ENCODE assay signal across 8 mouse cellular contexts in genomic region chr8:70769359-70769758, GRCm38 (mm10). TPM values are rescaled to one million over a fixed set of nuclear protein-coding genes. Genes with fewer than 3 reads are reported as not detected.
DNase-seq lines count a peak whose midpoint lies in the region; ATAC-seq and TF ChIP-seq lines count a peak whose summit lies in the region.

No protein-coding gene starts in this region.

- H3K4me3 ChIP-seq in bone marrow, adult 2 months (replicated peaks; ENCODE audit: control insufficient read depth, low read depth, low read length), result no peak overlapping the region
- no peak overlapping the region for H3K4me3 ChIP-seq in embryonic facial prominence, embryonic 15.5 days (replicated peaks)
- no peak overlapping the region for H3K4me3 ChIP-seq in heart, embryonic 12.5 days
- no peak overlapping the region for H3K4me3 ChIP-seq in liver, embryonic 12.5 days
- H3K4me3 ChIP-seq in stomach, embryonic 14.5 days (ENCODE audit: low read depth, low read length), result no peak overlapping the region

- ATAC-seq in embryonic facial prominence, embryonic 15.5 days (ENCODE audit: insufficient number of reproducible peaks, low FRiP score, low TSS enrichment, low read depth), result peak; percentile 41
- peak; percentile 63 for ATAC-seq in heart, embryonic 12.5 days (ENCODE audit: insufficient number of reproducible peaks, low FRiP score)
- peak; percentile 71 for ATAC-seq in liver, embryonic 12.5 days
- peak; percentile 71 for ATAC-seq in stomach, embryonic 14.5 days (ENCODE audit: insufficient number of reproducible peaks, insufficient read depth, low FRiP score, low read depth)

- peak; percentile 33; the same call in 1 of the 2 replicates for TF ChIP-seq POLR2A in bone marrow, adult 2 months (IDR thresholded peaks at IDR 0.05; ENCODE audit: borderline replicate concordance, control insufficient read depth, low read depth, low read length)

- 4% methylated on average over 26 of the region's 26 CpGs for WGBS in bone marrow, adult 2 months
- WGBS in embryonic facial prominence, embryonic 15.5 days, result 4% methylated on average over 26 of the region's 26 CpGs
- 7% methylated on average over 26 of the region's 26 CpGs for WGBS in heart, embryonic 12.5 days
- 4% methylated on average over 26 of the region's 26 CpGs for WGBS in liver, embryonic 12.5 days (ENCODE audit: insufficient replicate concordance)
- 7% methylated on average over 26 of the region's 26 CpGs for WGBS in stomach, embryonic 14.5 days

- peaks cover 26% of the 10 kb centered on the region for H3K4me1 ChIP-seq in bone marrow, adult 2 months (ENCODE audit: control insufficient read depth, insufficient read depth, low read length)
- peaks cover 50% of the 10 kb centered on the region for H3K4me1 ChIP-seq in embryonic facial prominence, embryonic 15.5 days
- peaks cover 35% of the 10 kb centered on the region for H3K4me1 ChIP-seq in heart, embryonic 12.5 days (replicated peaks)
- peaks cover 81% of the 10 kb centered on the region for H3K4me1 ChIP-seq in liver, embryonic 12.5 days
- H3K4me1 ChIP-seq in stomach, embryonic 14.5 days (ENCODE audit: control insufficient read depth, insufficient read depth, low read length), result peaks cover 23% of the 10 kb centered on the region; the same call in 1 of the 2 replicates

- no peaks in the 10 kb centered on the region for H3K9me3 ChIP-seq in embryonic facial prominence, embryonic 15.5 days (replicated peaks)
- no peaks in the 10 kb centered on the region for H3K9me3 ChIP-seq in heart, embryonic 12.5 days (replicated peaks)
- no peaks in the 10 kb centered on the region for H3K9me3 ChIP-seq in liver, embryonic 12.5 days (replicated peaks)
- no peaks in the 10 kb centered on the region for H3K9me3 ChIP-seq in stomach, embryonic 14.5 days (ENCODE audit: control insufficient read depth, low read depth, low read length)

- no peak overlapping the region for H3K9ac ChIP-seq in embryonic facial prominence, embryonic 15.5 days
- H3K9ac ChIP-seq in heart, embryonic 12.5 days, result no peak overlapping the region
- peak overlapping the region; percentile 37; the same call in 1 of the 2 replicates for H3K9ac ChIP-seq in liver, embryonic 12.5 days
- no peak overlapping the region for H3K9ac ChIP-seq in stomach, embryonic 14.5 days (replicated peaks; ENCODE audit: low read depth, low read length)

- peaks cover 45% of the 10 kb centered on the region for H3K36me3 ChIP-seq in embryonic facial prominence, embryonic 15.5 days
- H3K36me3 ChIP-seq in heart, embryonic 12.5 days, result peaks cover 59% of the 10 kb centered on the region
- H3K36me3 ChIP-seq in liver, embryonic 12.5 days, result peaks cover 61% of the 10 kb centered on the region
- peaks cover 35% of the 10 kb centered on the region for H3K36me3 ChIP-seq in stomach, embryonic 14.5 days (ENCODE audit: control insufficient read depth, insufficient read depth, low read length)

- peak; percentile 99 for DNase-seq in B cell, adult 2 months
- peak; percentile 98 for DNase-seq in kidney, postnatal 10 days
- peak; percentile 91 to 95 for DNase-seq in natural killer cell, adult 2 months (ENCODE audit: low spot score in 2 of 2)

- no peak overlapping the region; the same call in 1 of the 2 replicates for H3K27ac ChIP-seq in bone marrow, adult 2 months (ENCODE audit: control insufficient read depth, insufficient read depth, low read depth, low read length, poor library complexity)
- H3K27ac ChIP-seq in embryonic facial prominence, embryonic 15.5 days (replicated peaks), result no peak overlapping the region
- H3K27ac ChIP-seq in heart, embryonic 12.5 days (ENCODE audit: poor library complexity, severe bottlenecking), result no peak overlapping the region
- peak overlapping the region; percentile 72 for H3K27ac ChIP-seq in liver, embryonic 12.5 days
- H3K27ac ChIP-seq in stomach, embryonic 14.5 days (ENCODE audit: low read length), result no peak overlapping the region

- no peaks in the 10 kb centered on the region for H3K27me3 ChIP-seq in embryonic facial prominence, embryonic 15.5 days
- peaks cover 10% of the 10 kb centered on the region; the same call in 1 of the 2 replicates for H3K27me3 ChIP-seq in heart, embryonic 12.5 days (replicated peaks)
- 0 out of 2 replicates have a peak, but pooled peaks cover 4% of the 10 kb centered on the region for H3K27me3 ChIP-seq in liver, embryonic 12.5 days (replicated peaks)
- H3K27me3 ChIP-seq in stomach, embryonic 14.5 days (ENCODE audit: control insufficient read depth, insufficient read depth, low read length), result no peaks in the 10 kb centered on the region

- TF ChIP-seq CTCF in bone marrow, adult 2 months (IDR thresholded peaks at IDR 0.05; ENCODE audit: control insufficient read depth, insufficient read depth, low read length), result peak; percentile 100

- no peak overlapping the region for H3K4me2 ChIP-seq in embryonic facial prominence, embryonic 15.5 days (replicated peaks)
- no peak overlapping the region for H3K4me2 ChIP-seq in heart, embryonic 12.5 days
- peak overlapping the region; percentile 45 for H3K4me2 ChIP-seq in liver, embryonic 12.5 days
- no peak overlapping the region for H3K4me2 ChIP-seq in stomach, embryonic 14.5 days (replicated peaks; ENCODE audit: low read depth, low read length)

RNA-seq across cellular contexts. Expression of gene Pik3r2, which starts 7.2 kb away (rescaled TPM):
- polyA plus RNA-seq in bone marrow, adult 2 months (2011; ENCODE audit: insufficient read depth, insufficient read length, low replicate concordance, missing spikeins), result 12.8 and 19.5 TPM in 2 replicates
- 92.5 and 94.3 TPM in 2 replicates for polyA plus RNA-seq in embryonic facial prominence, embryonic 15.5 days (2015; fragmentation: Nextera tagmentation; extraction: Ambion mirVana)
- 35.2 and 37.2 TPM in 2 replicates for polyA plus RNA-seq in heart, embryonic 12.5 days (2016; fragmentation: Nextera tagmentation; extraction: Ambion mirVana)
- polyA plus RNA-seq in liver, embryonic 12.5 days (2016; fragmentation: Nextera tagmentation; extraction: Ambion mirVana), result 23.3 and 27.3 TPM in 2 replicates
- 44.5 and 45.1 TPM in 2 replicates for polyA plus RNA-seq in stomach, embryonic 14.5 days (2014; fragmentation: Nextera tagmentation; extraction: Ambion mirVana)

RNA-seq across cellular contexts. Expression of gene Mpv17l2, which starts 8.6 kb away (rescaled TPM):
- 15.1 and 28.2 TPM in 2 replicates for polyA plus RNA-seq in bone marrow, adult 2 months (2011; ENCODE audit: insufficient read depth, insufficient read length, low replicate concordance, missing spikeins)
- 41.7 and 42.3 TPM in 2 replicates for polyA plus RNA-seq in embryonic facial prominence, embryonic 15.5 days (2015; fragmentation: Nextera tagmentation; extraction: Ambion mirVana)
- polyA plus RNA-seq in heart, embryonic 12.5 days (2016; fragmentation: Nextera tagmentation; extraction: Ambion mirVana), result 37.2 and 37.9 TPM in 2 replicates
- polyA plus RNA-seq in liver, embryonic 12.5 days (2016; fragmentation: Nextera tagmentation; extraction: Ambion mirVana), result 52.2 and 52.7 TPM in 2 replicates
- 42.8 and 43.1 TPM in 2 replicates for polyA plus RNA-seq in stomach, embryonic 14.5 days (2014; fragmentation: Nextera tagmentation; extraction: Ambion mirVana)

RNA-seq across cellular contexts. Expression of gene Rab3a, which starts 14.9 kb away (rescaled TPM):
- polyA plus RNA-seq in bone marrow, adult 2 months (2011; ENCODE audit: insufficient read depth, insufficient read length, low replicate concordance, missing spikeins), result 9.7 and 13.3 TPM in 2 replicates
- 22.7 and 28.6 TPM in 2 replicates for polyA plus RNA-seq in embryonic facial prominence, embryonic 15.5 days (2015; fragmentation: Nextera tagmentation; extraction: Ambion mirVana)
- polyA plus RNA-seq in heart, embryonic 12.5 days (2016; fragmentation: Nextera tagmentation; extraction: Ambion mirVana), result 19.1 and 19.2 TPM in 2 replicates
- 3.3 and 3.9 TPM in 2 replicates for polyA plus RNA-seq in liver, embryonic 12.5 days (2016; fragmentation: Nextera tagmentation; extraction: Ambion mirVana)
- 27.0 and 28.7 TPM in 2 replicates for polyA plus RNA-seq in stomach, embryonic 14.5 days (2014; fragmentation: Nextera tagmentation; extraction: Ambion mirVana)

RNA-seq across cellular contexts. Expression of gene Mast3, which starts 35.5 kb away (rescaled TPM):
- 20.5 and 70.7 TPM in 2 replicates for polyA plus RNA-seq in bone marrow, adult 2 months (2011; ENCODE audit: insufficient read depth, insufficient read length, low replicate concordance, missing spikeins)
- 19.1 and 20.2 TPM in 2 replicates for polyA plus RNA-seq in embryonic facial prominence, embryonic 15.5 days (2015; fragmentation: Nextera tagmentation; extraction: Ambion mirVana)
- polyA plus RNA-seq in heart, embryonic 12.5 days (2016; fragmentation: Nextera tagmentation; extraction: Ambion mirVana), result 7.2 and 8.1 TPM in 2 replicates
- 9.8 and 10.4 TPM in 2 replicates for polyA plus RNA-seq in liver, embryonic 12.5 days (2016; fragmentation: Nextera tagmentation; extraction: Ambion mirVana)
- 10.7 and 13.2 TPM in 2 replicates for polyA plus RNA-seq in stomach, embryonic 14.5 days (2014; fragmentation: Nextera tagmentation; extraction: Ambion mirVana)

RNA-seq across cellular contexts. Expression of gene Il12rb1, which starts 38.9 kb away (rescaled TPM):
- polyA plus RNA-seq in bone marrow, adult 2 months (2011; ENCODE audit: insufficient read depth, insufficient read length, low replicate concordance, missing spikeins), result 0.36 and 1.9 TPM in 2 replicates
- polyA plus RNA-seq in embryonic facial prominence, embryonic 15.5 days (2015; fragmentation: Nextera tagmentation; extraction: Ambion mirVana), result 0.26 and 0.28 TPM in 2 replicates
- not detected in 2 replicates for polyA plus RNA-seq in heart, embryonic 12.5 days (2016; fragmentation: Nextera tagmentation; extraction: Ambion mirVana)
- polyA plus RNA-seq in liver, embryonic 12.5 days (2016; fragmentation: Nextera tagmentation; extraction: Ambion mirVana), result 0.18 and 0.22 TPM in 2 replicates
- 0.59 TPM in 1 of 2 replicates, not detected in the other for polyA plus RNA-seq in stomach, embryonic 14.5 days (2014; fragmentation: Nextera tagmentation; extraction: Ambion mirVana)
